Mouse (Mus musculus) forebrain, embryonic 10.5 days (tissue): ENCODE measurements around the gene Olfr649. TPM values are rescaled to one million over a fixed set of nuclear protein-coding genes. Genes with fewer than 3 reads are reported as not detected.

Experiments used
- DNase-seq: peaks from one replicate; pipeline ENCODE4 v3.0.0-alpha.2; 2017; ENCODE audit warnings: low spot score; ENCODE audit errors: extremely low spot score
- H3K27ac ChIP-seq: fragments of 300-500 bp; sonication (generic); 2 replicates; pipeline ENCODE4 v1.5.1; 2016; ENCODE audit warnings: mild to moderate bottlenecking
- H3K27me3 ChIP-seq: fragments of 300-500 bp; sonication (generic); 2 replicates; pipeline ENCODE4 v1.6.1; 2016; ENCODE audit warnings: mild to moderate bottlenecking; ENCODE audit not compliant: poor library complexity, severe bottlenecking
- H3K36me3 ChIP-seq: fragments of 300-500 bp; sonication (generic); replicated peaks from 2 replicates; pipeline ENCODE4 v1.6.1; 2016; ENCODE audit warnings: mild to moderate bottlenecking, moderate library complexity
- H3K4me1 ChIP-seq: fragments of 300-500 bp; sonication (generic); 2 replicates; pipeline ENCODE4 v1.6.1; 2016
- H3K4me3 ChIP-seq: fragments of 300-500 bp; sonication (generic); 2 replicates; pipeline ENCODE4 v1.5.1; 2016; ENCODE audit warnings: mild to moderate bottlenecking, moderate library complexity
- H3K9me3 ChIP-seq: fragments of 300-500 bp; sonication (generic); 2 replicates; pipeline ENCODE4 v1.6.1; 2016; ENCODE audit warnings: mild to moderate bottlenecking, moderate library complexity
- WGBS: fragments of 180-500 bp; shearing (Covaris S2); methylation state at CpG from one replicate; pipeline ENCODE4 v1.1.7; 2016; 5-methylcytosine and 5-hydroxymethylcytosine counted together
- polyA plus RNA-seq: library from polyadenylated mRNA; unstranded; fragments of >200 nt; fragmentation: Nextera tagmentation; extraction: Ambion mirVana; gene quantifications from 2 replicates; pipeline ENCODE4 v1.2.1, GENCODE M21; 2016

Olfr649 gene
- polyA plus RNA-seq, 1 experiment from 2014 or later: not detected

GRCm38 (mm10) chr7:104179074-104179473 is 16.7 kb downstream of the Olfr649 start:
- H3K36me3 ChIP-seq: no peaks in the 10 kb centered on the region
- H3K9me3 ChIP-seq: no peaks in the 10 kb centered on the region
- no peaks in the 10 kb centered on the region for H3K27me3 ChIP-seq
- no peak for DNase-seq
- H3K4me1 ChIP-seq: no peaks in the 10 kb centered on the region
- no peak overlapping the region for H3K4me3 ChIP-seq
- whole genome bisulfite sequencing: 98% methylated on average over 1 of the region's 1 CpGs
- no peak overlapping the region for H3K27ac ChIP-seq

GRCm38 (mm10) chr7:104178422-104179054 is 17.2 kb downstream of the Olfr649 start:
- DNase-seq: no peak
- Histone ChIP-seq H3K9me3 (no peaks in the 10 kb centered on the region), H3K4me3 (no peak overlapping the region), H3K36me3 (no peaks in the 10 kb centered on the region), H3K27me3 (no peaks in the 10 kb centered on the region), H3K4me1 (no peaks in the 10 kb centered on the region), H3K27ac (no peak overlapping the region)
- WGBS: 76% methylated on average over 5 of the region's 5 CpGs

GRCm38 (mm10) chr7:104175085-104175484 is 20.7 kb downstream of the Olfr649 start:
- Histone ChIP-seq H3K4me3 (no peak overlapping the region), H3K36me3 (no peaks in the 10 kb centered on the region), H3K9me3 (no peaks in the 10 kb centered on the region), H3K27ac (no peak overlapping the region), H3K27me3 (no peaks in the 10 kb centered on the region), H3K4me1 (no peaks in the 10 kb centered on the region)
- DNase-seq: no peak
- WGBS: 38% methylated on average over 1 of the region's 1 CpGs

- no peaks in the 10 kb centered on the region for H3K4me1 ChIP-seq
- H3K27ac ChIP-seq: no peak overlapping the region
- WGBS: 88% methylated on average over 6 of the region's 6 CpGs
- no peaks in the 10 kb centered on the region for H3K9me3 ChIP-seq
- no peak for DNase-seq
- H3K36me3 ChIP-seq: no peaks in the 10 kb centered on the region
- no peaks in the 10 kb centered on the region for H3K27me3 ChIP-seq
- no peak overlapping the region for H3K4me3 ChIP-seq
Measured at GRCm38 (mm10) chr7:104169634-104170204, 26.1 kb downstream of the Olfr649 start.

DNA sequence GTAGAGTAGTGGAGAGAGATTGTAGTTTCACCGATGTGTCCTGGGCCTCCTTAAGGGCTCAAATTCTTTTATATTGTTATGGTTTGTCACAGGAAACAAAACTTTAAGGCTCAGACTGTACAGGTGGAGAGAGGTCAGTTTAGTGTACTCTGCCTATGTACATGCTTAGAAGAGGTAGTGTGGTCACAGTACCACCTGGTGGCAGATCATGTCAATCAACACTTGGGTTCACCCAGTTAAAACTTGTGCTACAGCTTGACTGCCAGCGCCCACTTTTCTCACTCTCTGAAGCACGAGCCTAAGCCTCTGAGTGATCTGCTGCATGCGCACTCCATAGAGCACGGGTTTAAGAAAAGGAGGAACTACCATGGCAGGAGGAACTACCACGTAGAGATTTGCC is 28.7 kb downstream of the Olfr649 start:
- Histone ChIP-seq H3K9me3 (no peaks in the 10 kb centered on the region), H3K4me1 (no peaks in the 10 kb centered on the region), H3K27me3 (no peaks in the 10 kb centered on the region), H3K36me3 (no peaks in the 10 kb centered on the region), H3K27ac (no peak overlapping the region), H3K4me3 (no peak overlapping the region)
- no peak for DNase-seq
- 88% methylated on average over 6 of the region's 6 CpGs for WGBS

DNA sequence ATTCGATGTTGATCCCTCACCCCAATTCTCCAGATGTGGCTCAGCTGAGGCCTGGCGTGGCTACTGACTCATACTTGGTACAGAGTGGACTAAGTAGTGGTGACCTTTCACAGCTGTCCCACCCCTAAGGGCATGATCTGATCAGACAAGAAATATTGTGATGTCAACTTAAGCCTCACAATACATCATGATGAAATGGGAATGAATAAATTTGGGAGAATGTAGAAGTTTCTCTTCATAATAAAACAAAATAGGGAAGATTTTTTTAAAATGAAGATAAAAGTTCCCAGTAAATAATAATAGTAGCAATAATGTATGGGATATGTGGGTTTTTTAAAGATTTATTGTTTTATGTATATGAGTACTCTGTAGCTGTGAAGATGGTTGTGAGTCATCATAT is 45.3 kb downstream of the Olfr649 start, which contains the start of gene Ubqlnl:
TSS of gene Ubqlnl (minus strand) at position 101 of the 400 bp plus-strand sequence.
- Histone ChIP-seq H3K4me1 (no peaks in the 10 kb centered on the region), H3K9me3 (no peaks in the 10 kb centered on the region), H3K27me3 (no peaks in the 10 kb centered on the region), H3K36me3 (no peaks in the 10 kb centered on the region), H3K4me3 (no peak within 1 kb of the TSS), H3K27ac (no peak within 1 kb of the TSS)
- WGBS: 85% methylated on average over 2 of the region's 2 CpGs
- DNase-seq: no peak

- H3K4me1 ChIP-seq: no peaks in the 10 kb centered on the region
- DNase-seq: no peak
- no peaks in the 10 kb centered on the region for H3K9me3 ChIP-seq
- no peaks in the 10 kb centered on the region for H3K27me3 ChIP-seq
- H3K4me3 ChIP-seq: no peak within 1 kb of the TSS
- H3K27ac ChIP-seq: no peak within 1 kb of the TSS
- H3K36me3 ChIP-seq: no peaks in the 10 kb centered on the region
- 86% methylated on average over 3 of the region's 3 CpGs for WGBS
Measured at GRCm38 (mm10) chr7:104143179-104143578, 52.6 kb downstream of the Olfr649 start, which contains the start of gene Ubqln3. Gene Ubqln3 (minus strand): TSS chr7:104143279.

Other genes starting within 250 kb of the Olfr649 start
- gene Olfr635, start 224.8 kb downstream of the Olfr649 start, polyA plus RNA-seq: 0.02 TPM in 1 of 2 replicates, not detected in the other
- not detected in 2 replicates for gene Olfr638, start 197.2 kb downstream of the Olfr649 start, polyA plus RNA-seq
- 0.02 TPM in 1 of 2 replicates, not detected in the other for gene Olfr639, start 178.7 kb downstream of the Olfr649 start, polyA plus RNA-seq
- not detected in 2 replicates for gene Olfr640, start 170.4 kb downstream of the Olfr649 start, polyA plus RNA-seq
- not detected in 2 replicates for gene Olfr641, start 160.5 kb downstream of the Olfr649 start, polyA plus RNA-seq
- not detected in 2 replicates for gene Olfr642, start 143.3 kb downstream of the Olfr649 start, polyA plus RNA-seq
- gene 4930516K23Rik, start 134.5 kb downstream of the Olfr649 start, polyA plus RNA-seq: not detected in 2 replicates
- not detected in 2 replicates for gene Olfr644, start 124.1 kb downstream of the Olfr649 start, polyA plus RNA-seq
- gene Olfr645, start 110.5 kb downstream of the Olfr649 start, polyA plus RNA-seq: not detected in 2 replicates
- gene Olfr646, start 91.1 kb downstream of the Olfr649 start, polyA plus RNA-seq: not detected in 2 replicates
- gene Ubqln5, start 66.2 kb downstream of the Olfr649 start, polyA plus RNA-seq: not detected in 2 replicates
- not detected in 2 replicates for gene Olfr643, start 58.6 kb downstream of the Olfr649 start, polyA plus RNA-seq
- gene Ubqln3, start 52.7 kb downstream of the Olfr649 start, polyA plus RNA-seq: not detected in 2 replicates
- not detected in 2 replicates for gene Ubqlnl, start 45.4 kb downstream of the Olfr649 start, polyA plus RNA-seq
- not detected in 2 replicates for gene Olfm5, start 31.2 kb downstream of the Olfr649 start, polyA plus RNA-seq
- gene Olfr648, start 12.6 kb downstream of the Olfr649 start, polyA plus RNA-seq: 0.23 and 0.29 TPM in 2 replicates
- 5.1 and 5.7 TPM in 2 replicates for gene Trim6, start 22.8 kb upstream of the Olfr649 start, polyA plus RNA-seq
- 0.34 and 0.48 TPM in 2 replicates for gene Trim34a, start 48.5 kb upstream of the Olfr649 start, polyA plus RNA-seq
- 0.05 and 0.16 TPM in 2 replicates for gene Trim5, start 92.1 kb upstream of the Olfr649 start, polyA plus RNA-seq
- 1.1 and 1.2 TPM in 2 replicates for gene Trim12a, start 119.5 kb upstream of the Olfr649 start, polyA plus RNA-seq
- not detected in 2 replicates for gene Trim34b, start 133.5 kb upstream of the Olfr649 start, polyA plus RNA-seq
- gene Trim12c, start 157.4 kb upstream of the Olfr649 start, polyA plus RNA-seq: 0.23 and 0.68 TPM in 2 replicates
- gene Trim30b, start 173.9 kb upstream of the Olfr649 start, polyA plus RNA-seq: not detected in 2 replicates
- gene Trim30c, start 204.9 kb upstream of the Olfr649 start, polyA plus RNA-seq: 0.11 TPM in 1 of 2 replicates, not detected in the other